Mouse (Mus musculus) olfactory bulb, adult 2 months (tissue): ENCODE measurements at regions not wholly inside any gene's neighbourhood (a gene's known extent, or its start where the extent isn't known, plus 50 kb on each side); places are given as distances from the start of the nearest gene placed in this dataset.

Source experiments
- H3K27ac ChIP-seq: fragments of 200-500 bp; 2 replicates; pipeline ENCODE4 v1.5.1; 2012; ENCODE audit warnings: low read depth, low read length; ENCODE audit not compliant: insufficient read depth
- H3K4me1 ChIP-seq: fragments of 200-500 bp; 2 replicates; pipeline ENCODE4 v1.6.1; 2012; ENCODE audit warnings: low read length; ENCODE audit not compliant: control insufficient read depth, insufficient read depth
- H3K4me3 ChIP-seq: fragments of 200-500 bp; 2 replicates; pipeline ENCODE4 v1.5.1; 2012; ENCODE audit warnings: mild to moderate bottlenecking, low read depth, low read length, moderate library complexity; ENCODE audit not compliant: insufficient read depth
- CTCF ChIP-seq: fragments of 200-500 bp; IDR thresholded peaks from 2 replicates; pipeline ENCODE4 v1.5.1; 2012; ENCODE audit warnings: low read depth, mild to moderate bottlenecking, low read length, moderate library complexity; ENCODE audit not compliant: insufficient read depth
- POLR2A ChIP-seq: fragments of 200-500 bp; IDR thresholded peaks from 2 replicates; pipeline ENCODE4 v1.6.1; 2012; ENCODE audit warnings: mild to moderate bottlenecking, low read depth, low read length, moderate library complexity; ENCODE audit not compliant: insufficient read depth
- WGBS: fragments of 180-500 bp; shearing (Covaris S2); methylation state at CpG from one replicate; pipeline ENCODE4 v1.1.7; 2018; 5-methylcytosine and 5-hydroxymethylcytosine counted together

GRCm38 (mm10) chr3:58364526-58364925 is 50.0 kb upstream of the Tsc22d2 start:
- Histone ChIP-seq H3K27ac (no peak overlapping the region), H3K4me3 (no peak overlapping the region), H3K4me1 (no peaks in the 10 kb centered on the region)
- TF ChIP-seq CTCF = no peak
- no peak for TF ChIP-seq POLR2A
- 94% methylated on average over 3 of the region's 3 CpGs for WGBS
